Mouse (Mus musculus) heart, embryonic 13.5 days (tissue): ENCODE data around the gene Arhgef33. TPM values are rescaled to one million over a fixed set of nuclear protein-coding genes. Genes with fewer than 3 reads are reported as not detected.
A peak's percentile ranks its signal among the peaks of the same experiment; 100 is the strongest.
"Not testable (repeated sequence)": the region's sequence is repeated elsewhere in the genome, so short reads cannot be mapped to it uniquely, and the experiment has no call there.

Source experiments
- ATAC-seq: fragments of 200-750 bp; cut with Nextera tagmentation; 2 replicates; pipeline ENCODE4 v1.8.0; 2017; ENCODE audit warnings: moderate TSS enrichment; ENCODE audit not compliant: insufficient number of reproducible peaks, low FRiP score, low TSS enrichment; ENCODE audit errors: extremely low read depth
- H3K27ac ChIP-seq: fragments of 300-500 bp; sonication (generic); replicated peaks from 2 replicates; pipeline ENCODE4 v1.5.1; 2015; ENCODE audit warnings: moderate library complexity, mild to moderate bottlenecking, inconsistent platforms
- H3K27me3 ChIP-seq: fragments of 300-500 bp; sonication (generic); replicated peaks from 2 replicates; pipeline ENCODE4 v1.6.1; 2015; ENCODE audit warnings: mild to moderate bottlenecking, inconsistent platforms
- H3K36me3 ChIP-seq: fragments of 300-500 bp; sonication (generic); 2 replicates; pipeline ENCODE4 v1.6.1; 2015; ENCODE audit warnings: mild to moderate bottlenecking, inconsistent platforms
- H3K4me1 ChIP-seq: fragments of 300-500 bp; sonication (generic); 2 replicates; pipeline ENCODE4 v1.6.1; 2015; ENCODE audit warnings: inconsistent platforms
- H3K4me2 ChIP-seq: fragments of 300-500 bp; sonication (generic); 2 replicates; pipeline ENCODE4 v1.6.1; 2015; ENCODE audit warnings: inconsistent platforms, mild to moderate bottlenecking, moderate library complexity
- H3K4me3 ChIP-seq: fragments of 300-500 bp; sonication (generic); 2 replicates; pipeline ENCODE4 v1.5.1; 2015; ENCODE audit warnings: moderate library complexity, mild to moderate bottlenecking, inconsistent platforms
- H3K9ac ChIP-seq: fragments of 300-500 bp; sonication (generic); 2 replicates; pipeline ENCODE4 v1.6.1; 2015; ENCODE audit warnings: inconsistent platforms, mild to moderate bottlenecking, moderate library complexity
- H3K9me3 ChIP-seq: fragments of 300-500 bp; sonication (generic); 2 replicates; pipeline ENCODE4 v1.6.1; 2016; ENCODE audit warnings: inconsistent platforms
- WGBS: fragments of 180-500 bp; shearing (Covaris S2); methylation state at CpG from one replicate; pipeline ENCODE4 v1.1.7; 2015; ENCODE audit warnings: mixed read lengths; 5-methylcytosine and 5-hydroxymethylcytosine counted together
- polyA plus RNA-seq: library from polyadenylated mRNA; unstranded; fragments of >200 nt; fragmentation: Nextera tagmentation; extraction: Ambion mirVana; gene quantifications from 2 replicates; pipeline ENCODE4 v1.2.1, GENCODE M21; 2015

The Arhgef33 gene
- polyA plus RNA-seq, 1 experiment from 2014 or later, result 0.52 TPM

DNA sequence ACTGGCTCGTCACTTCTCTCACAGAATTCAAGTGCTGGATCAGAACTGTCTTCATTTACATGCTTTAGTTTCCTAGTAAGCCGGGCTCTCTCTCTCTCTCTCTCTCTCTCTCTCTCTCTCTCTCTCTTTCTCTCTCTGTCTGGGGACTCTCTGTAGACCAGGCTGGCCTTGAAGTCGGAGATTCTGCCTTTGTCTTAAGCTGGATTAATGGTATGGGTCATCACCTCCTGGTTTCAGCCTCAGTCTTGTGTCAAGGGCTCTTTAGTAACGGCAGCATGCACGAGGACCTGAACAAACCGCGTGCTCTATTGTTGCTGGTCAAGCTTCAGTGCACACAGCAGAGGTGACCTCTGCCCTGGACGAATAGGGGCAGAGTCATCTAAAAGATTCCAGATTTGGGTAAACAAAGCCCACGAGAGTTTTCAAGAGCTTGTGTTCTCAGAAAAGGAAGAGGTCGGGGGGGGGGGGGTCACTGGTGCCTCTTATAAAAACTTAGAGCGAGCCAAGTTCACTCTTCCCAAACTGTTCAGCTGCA lies 39.5 kb downstream of the Arhgef33 start:
- no peak overlapping the region for H3K4me2 ChIP-seq
- H3K9ac ChIP-seq, result no peak overlapping the region
- ATAC-seq, result no peak
- H3K27me3 ChIP-seq, result no peaks in the 10 kb centered on the region
- H3K9me3 ChIP-seq, result no peaks in the 10 kb centered on the region
- H3K4me3 ChIP-seq, result no peak overlapping the region
- no peaks in the 10 kb centered on the region for H3K36me3 ChIP-seq
- 70% methylated on average over 11 of the region's 11 CpGs for WGBS
- H3K4me1 ChIP-seq, result no peaks in the 10 kb centered on the region; the same call in 1 of the 2 replicates
- H3K27ac ChIP-seq, result no peak overlapping the region

DNA sequence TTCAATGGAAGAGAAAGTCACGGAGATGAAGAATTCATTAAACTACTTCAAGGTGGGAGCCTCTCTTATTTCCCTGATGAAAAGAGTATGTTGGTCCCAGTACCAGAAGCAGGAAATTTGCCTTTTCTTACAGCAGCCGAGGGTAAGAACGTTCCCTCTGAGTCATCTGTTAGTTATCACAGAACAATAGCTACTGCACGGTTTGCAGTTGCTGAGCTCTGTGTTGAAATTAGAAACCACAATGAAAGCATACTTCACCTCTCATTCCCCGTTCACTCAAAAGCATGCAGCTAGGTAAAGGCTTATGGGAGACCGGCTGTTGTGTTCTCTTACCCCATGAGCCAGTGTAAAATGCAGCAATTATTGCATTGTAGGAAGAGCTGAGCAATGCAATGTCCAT lies 40.0 kb downstream of the Arhgef33 start:
- 53% methylated on average over 6 of the region's 6 CpGs for WGBS
- ATAC-seq, result no peak
- H3K9ac ChIP-seq, result no peak overlapping the region
- no peak overlapping the region for H3K4me3 ChIP-seq
- H3K27ac ChIP-seq, result no peak overlapping the region
- no peaks in the 10 kb centered on the region for H3K9me3 ChIP-seq
- H3K27me3 ChIP-seq, result no peaks in the 10 kb centered on the region
- no peaks in the 10 kb centered on the region; the same call in 1 of the 2 replicates for H3K4me1 ChIP-seq
- no peaks in the 10 kb centered on the region for H3K36me3 ChIP-seq
- no peak overlapping the region for H3K4me2 ChIP-seq

DNA sequence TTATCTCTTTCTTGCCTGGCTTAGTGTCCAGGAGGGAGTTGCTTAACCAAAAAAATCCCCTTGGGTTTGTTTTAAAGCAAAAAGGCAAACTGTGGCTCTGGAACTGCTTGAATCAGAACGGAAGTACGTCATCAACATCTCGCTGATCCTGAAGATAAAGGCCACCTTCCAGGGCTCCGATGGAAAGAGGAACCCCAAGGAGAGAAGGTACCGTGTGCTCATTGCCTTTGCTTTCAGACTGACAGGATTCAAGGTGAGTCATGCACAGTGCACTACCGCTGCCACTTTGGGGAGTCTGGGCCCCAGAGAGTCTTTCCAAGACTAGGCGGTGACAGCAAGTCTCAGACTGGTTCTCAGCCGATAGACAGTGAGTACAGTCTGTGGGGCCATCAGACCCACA lies 53.0 kb downstream of the Arhgef33 start:
- H3K4me2 ChIP-seq, result no peak overlapping the region
- no peaks in the 10 kb centered on the region for H3K36me3 ChIP-seq
- no peak overlapping the region for H3K4me3 ChIP-seq
- no peaks in the 10 kb centered on the region for H3K9me3 ChIP-seq
- H3K4me1 ChIP-seq, result no peaks in the 10 kb centered on the region
- no peak for ATAC-seq
- H3K9ac ChIP-seq, result no peak overlapping the region
- no peak overlapping the region for H3K27ac ChIP-seq
- 74% methylated on average over 8 of the region's 8 CpGs for WGBS
- no peaks in the 10 kb centered on the region for H3K27me3 ChIP-seq

- H3K4me3 ChIP-seq, result no peak overlapping the region
- no peaks in the 10 kb centered on the region for H3K9me3 ChIP-seq
- no peak overlapping the region for H3K4me2 ChIP-seq
- no peak for ATAC-seq
- H3K4me1 ChIP-seq, result no peaks in the 10 kb centered on the region
- H3K36me3 ChIP-seq, result no peaks in the 10 kb centered on the region
- no peak overlapping the region for H3K9ac ChIP-seq
- WGBS, result 78% methylated on average over 5 of the region's 5 CpGs
- H3K27ac ChIP-seq, result no peak overlapping the region
- 0 out of 2 replicates have a peak, but pooled peaks cover 5% of the 10 kb centered on the region for H3K27me3 ChIP-seq
Measured at GRCm38 (mm10) chr17:80367276-80367675, 60.1 kb downstream of the Arhgef33 start.

DNA sequence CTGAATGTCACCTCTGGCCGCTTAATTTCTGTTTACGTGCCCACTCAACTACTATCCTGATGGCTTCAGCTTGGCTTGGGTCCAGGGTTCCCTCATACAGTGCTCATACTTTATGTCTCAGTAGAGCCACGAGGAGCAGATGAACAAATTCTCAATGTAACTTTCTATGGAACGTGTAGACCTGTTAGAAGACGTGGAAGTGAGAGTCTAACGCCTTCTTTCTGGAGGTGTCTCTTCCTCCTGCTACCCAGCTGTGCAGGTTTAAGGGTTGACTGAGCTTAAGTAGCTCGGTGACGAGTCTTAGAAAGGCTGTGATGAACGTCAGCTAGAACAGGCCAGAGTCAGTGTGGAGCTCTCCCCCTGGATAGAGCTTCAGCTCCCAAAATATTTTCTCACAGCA lies 61.4 kb downstream of the Arhgef33 start:
- H3K4me2 ChIP-seq, result no peak overlapping the region
- 63% methylated on average over 9 of the region's 9 CpGs for WGBS
- no peaks in the 10 kb centered on the region for H3K36me3 ChIP-seq
- 0 out of 2 replicates have a peak, but pooled peaks cover 5% of the 10 kb centered on the region for H3K27me3 ChIP-seq
- peaks cover 7% of the 10 kb centered on the region for H3K4me1 ChIP-seq
- H3K9ac ChIP-seq, result no peak overlapping the region
- ATAC-seq, result no peak
- no peaks in the 10 kb centered on the region for H3K9me3 ChIP-seq
- H3K4me3 ChIP-seq, result no peak overlapping the region
- no peak overlapping the region for H3K27ac ChIP-seq

DNA sequence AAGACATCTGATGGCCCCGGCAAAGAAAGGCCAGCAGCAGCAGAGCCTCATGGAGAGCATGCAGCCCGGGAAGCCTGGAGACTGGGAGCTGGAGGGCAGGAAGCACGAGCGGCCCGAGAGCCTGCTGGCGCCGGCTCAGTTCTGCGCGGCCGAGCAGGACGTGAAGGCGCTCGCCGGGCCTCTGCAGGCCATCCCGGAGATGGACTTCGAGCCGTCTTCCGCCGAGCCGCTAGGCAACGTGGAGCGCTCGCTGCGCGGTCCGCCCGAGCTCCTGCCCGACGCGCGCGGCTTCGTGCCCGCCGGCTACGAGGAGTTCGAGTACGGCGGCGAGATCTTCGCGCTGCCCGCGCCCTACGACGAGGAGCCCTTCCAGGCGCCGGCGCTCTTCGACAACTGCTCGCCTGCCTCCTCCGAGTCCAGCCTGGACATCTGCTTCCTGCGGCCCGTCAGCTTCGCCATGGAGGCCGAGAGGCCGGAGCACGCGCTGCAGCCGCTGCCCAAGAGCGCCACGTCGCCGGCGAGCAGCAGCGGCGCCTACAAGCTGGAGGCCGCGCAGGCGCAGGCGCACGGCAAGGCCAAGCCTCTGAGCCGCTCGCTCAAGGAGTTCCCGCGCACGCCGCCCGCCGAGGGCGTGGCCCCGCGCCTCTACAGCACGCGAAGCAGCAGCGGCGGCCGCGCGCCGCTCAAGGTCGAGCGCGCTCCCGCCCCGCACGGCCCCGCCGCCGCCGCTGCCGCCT lies 66.0 kb downstream of the Arhgef33 start, which contains the start of gene Gm10190:
TSS of gene Gm10190 (minus strand) at position 553 of the 737 bp plus-strand sequence.
- Histone ChIP-seq H3K27me3 (0 out of 2 replicates have a peak, but pooled peaks cover 9% of the 10 kb centered on the region), H3K4me3 (peak within 1 kb of the TSS; percentile 53), H3K9ac (peak within 1 kb of the TSS; percentile 87), H3K27ac (peak within 1 kb of the TSS; percentile 70), H3K9me3 (no peaks in the 10 kb centered on the region), H3K4me2 (peak within 1 kb of the TSS; percentile 90), H3K36me3 (no peaks in the 10 kb centered on the region), H3K4me1 (peaks cover 11% of the 10 kb centered on the region)
- peak; percentile 93 for ATAC-seq
- WGBS, result 5% methylated on average over 88 of the region's 102 CpGs

GRCm38 (mm10) chr17:80373726-80374096 lies 66.5 kb downstream of the Arhgef33 start:
- Histone ChIP-seq H3K9me3 (no peaks in the 10 kb centered on the region), H3K36me3 (no peaks in the 10 kb centered on the region), H3K27ac (0 out of 2 replicates have a peak overlapping the region, but pooled peaks have one; percentile 8), H3K4me2 (peak overlapping the region; percentile 90), H3K4me3 (peak overlapping the region; percentile 53), H3K27me3 (0 out of 2 replicates have a peak, but pooled peaks cover 9% of the 10 kb centered on the region), H3K4me1 (peaks cover 11% of the 10 kb centered on the region), H3K9ac (peak overlapping the region; percentile 87)
- ATAC-seq, result no peak
- WGBS, result 20% methylated on average over 29 of the region's 29 CpGs

DNA sequence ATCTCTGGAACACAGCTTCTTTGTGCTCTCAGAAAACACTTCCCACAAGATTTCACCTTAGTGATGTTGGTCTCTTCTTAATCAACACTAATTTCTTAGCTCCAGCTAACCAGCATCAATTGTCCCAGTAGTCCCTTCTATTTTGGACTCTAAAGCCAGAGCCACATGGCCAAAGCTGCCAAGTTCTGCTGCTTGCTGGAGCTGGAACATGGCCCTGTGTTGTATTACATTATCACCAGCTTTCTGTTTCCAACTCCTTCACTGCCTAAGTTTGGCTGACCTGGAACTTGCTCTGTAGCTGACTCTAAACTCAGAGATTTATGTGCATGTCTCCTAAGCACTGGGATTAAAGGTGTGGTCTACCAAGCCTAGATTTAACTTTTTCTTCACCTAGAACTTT lies 71.2 kb downstream of the Arhgef33 start:
- not testable (repeated sequence) for H3K9me3 ChIP-seq, H3K4me3 ChIP-seq, H3K27me3 ChIP-seq, ATAC-seq, H3K36me3 ChIP-seq, H3K27ac ChIP-seq, H3K4me2 ChIP-seq, H3K9ac ChIP-seq, H3K4me1 ChIP-seq

- no peak for ATAC-seq
- Histone ChIP-seq H3K36me3 (no peaks in the 10 kb centered on the region), H3K27me3 (0 out of 2 replicates have a peak, but pooled peaks cover 3% of the 10 kb centered on the region), H3K4me2 (no peak overlapping the region), H3K27ac (no peak overlapping the region), H3K4me1 (no peaks in the 10 kb centered on the region), H3K9me3 (no peaks in the 10 kb centered on the region), H3K9ac (no peak overlapping the region), H3K4me3 (no peak overlapping the region)
- WGBS, result 53% methylated on average over 1 of the region's 1 CpGs
Measured at GRCm38 (mm10) chr17:80385671-80386070, 78.5 kb downstream of the Arhgef33 start.

GRCm38 (mm10) chr17:80390024-80390423 lies 82.8 kb downstream of the Arhgef33 start:
- Histone ChIP-seq H3K27ac (no peak overlapping the region), H3K9me3 (no peaks in the 10 kb centered on the region), H3K9ac (no peak overlapping the region), H3K4me1 (0 out of 2 replicates have a peak, but pooled peaks cover 3% of the 10 kb centered on the region), H3K27me3 (no peaks in the 10 kb centered on the region), H3K4me3 (no peak overlapping the region), H3K36me3 (no peaks in the 10 kb centered on the region), H3K4me2 (no peak overlapping the region)
- no peak for ATAC-seq
- WGBS, result 55% methylated on average over 10 of the region's 10 CpGs

GRCm38 (mm10) chr17:80391423-80392403 lies 84.5 kb downstream of the Arhgef33 start:
- peak overlapping the region; percentile 77 for H3K4me2 ChIP-seq
- peaks cover 3% of the 10 kb centered on the region; the same call in 1 of the 2 replicates for H3K36me3 ChIP-seq
- WGBS, result 11% methylated on average over 17 of the region's 17 CpGs
- 0 out of 2 replicates have a peak, but pooled peaks cover 3% of the 10 kb centered on the region for H3K4me1 ChIP-seq
- peak overlapping the region; percentile 55 for H3K4me3 ChIP-seq
- peak overlapping the region; percentile 75 for H3K9ac ChIP-seq
- H3K27ac ChIP-seq, result no peak overlapping the region
- ATAC-seq, result peak; percentile 61; the same call in 1 of the 2 replicates
- H3K9me3 ChIP-seq, result no peaks in the 10 kb centered on the region
- no peaks in the 10 kb centered on the region for H3K27me3 ChIP-seq
